Mouse (Mus musculus) lung, adult 10 weeks (tissue): ENCODE data around the gene C2cd4d. TPM values are rescaled to one million over a fixed set of nuclear protein-coding genes. Genes with fewer than 3 reads are reported as not detected.

Experiments
- polyA plus RNA-seq: library from polyadenylated mRNA; stranded (reverse); fragments of 350-450 nt; fragmentation: Illumina TruSeq; extraction: RNeasy Lipid Tissue Mini Kit (QIAGEN cat#74804); gene quantifications from one replicate; pipeline ENCODE4 v1.2.3, GENCODE M21; 2014; ENCODE audit warnings: low read depth, low replicate concordance; ENCODE audit not compliant: insufficient read depth

Gene C2cd4d
- polyA plus RNA-seq, result not detected

GRCm38 (mm10) chr3:94362138-94362537 lies at the start of gene C2cd4d:
C2cd4d (plus strand) TSS chr3:94362438.

GRCm38 (mm10) chr3:94341959-94342422 lies 20.2 kb upstream of the C2cd4d start, which contains the start of gene Them5:
Them5 (plus strand) TSS chr3:94342099.

GRCm38 (mm10) chr3:94372641-94373040 lies 10.4 kb downstream of the C2cd4d start, which contains the start of gene Rorc:
Rorc (plus strand) TSS chr3:94372794.

GRCm38 (mm10) chr3:94398217-94398616 lies 36.0 kb downstream of the C2cd4d start, which contains the start of gene Lingo4:
Lingo4 (plus strand) TSS chr3:94398517.

GRCm38 (mm10) chr3:94413031-94413679 lies 50.9 kb downstream of the C2cd4d start, which contains the start of gene Tdrkh:
Tdrkh (plus strand) TSS chr3:94413273.

Other genes with a start within 250 kb of the C2cd4d start
- not detected for gene Gm10696, start 184.2 kb upstream of the C2cd4d start, polyA plus RNA-seq
- not detected for gene Gm5286, start 165.7 kb upstream of the C2cd4d start, polyA plus RNA-seq
- gene Gm4778, start 98.4 kb upstream of the C2cd4d start, polyA plus RNA-seq, result not detected
- gene Them4, start 52.3 kb upstream of the C2cd4d start, polyA plus RNA-seq, result 7.1 TPM
- gene Them5, start 20.3 kb upstream of the C2cd4d start, polyA plus RNA-seq, result 0.32 TPM
- gene Rorc, start 10.4 kb downstream of the C2cd4d start, polyA plus RNA-seq, result 8.8 TPM
- 0.06 TPM for gene Lingo4, start 36.1 kb downstream of the C2cd4d start, polyA plus RNA-seq
- 2.7 TPM for gene Tdrkh, start 50.8 kb downstream of the C2cd4d start, polyA plus RNA-seq
- gene Mrpl9, start 80.9 kb downstream of the C2cd4d start, polyA plus RNA-seq, result 42.6 TPM
- not detected for gene Oaz3, start 81.5 kb downstream of the C2cd4d start, polyA plus RNA-seq
- gene Celf3, start 115.9 kb downstream of the C2cd4d start, polyA plus RNA-seq, result 0.17 TPM
- gene Riiad1, start 117.9 kb downstream of the C2cd4d start, polyA plus RNA-seq, result 31.7 TPM
- 10.9 TPM for gene Snx27, start 220.3 kb downstream of the C2cd4d start, polyA plus RNA-seq